Mouse (Mus musculus): Measurements from ENCODE around the gene Atp1b2. TPM values are rescaled to one million over a fixed set of nuclear protein-coding genes. Genes with fewer than 3 reads are reported as not detected.
A peak's percentile ranks its signal among the peaks of the same experiment; 100 is the strongest.

Atp1b2 gene
- polyA plus RNA-seq, 1 experiment from 2014 or later, result 12.6 TPM

- WGBS, result under 1% methylated on average over 73 of the region's 73 CpGs
These were observed 712 bp downstream of the Atp1b2 start for GRCm38 (mm10) chr11:69604795-69605664.

GRCm38 (mm10) chr11:69604347-69604746 lies 1.4 kb downstream of the Atp1b2 start:
- H3K9me3 ChIP-seq, result no peaks in the 10 kb centered on the region
- ATAC-seq (ENCODE audit: low FRiP score), result no peak
- peak overlapping the region; percentile 97 for H3K4me2 ChIP-seq
- peaks cover 20% of the 10 kb centered on the region for H3K27me3 ChIP-seq
- H3K36me3 ChIP-seq (replicated peaks), result no peaks in the 10 kb centered on the region
- WGBS, result 64% methylated on average over 3 of the region's 3 CpGs
- peaks cover 36% of the 10 kb centered on the region for H3K4me1 ChIP-seq
- no peak overlapping the region for H3K27ac ChIP-seq
- H3K9ac ChIP-seq, result peak overlapping the region; percentile 75
- peak overlapping the region; percentile 60 for H3K4me3 ChIP-seq (replicated peaks)

More at GRCm38 (mm10) chr11:69604795-69605664, 712 bp downstream of the Atp1b2 start:
- peak; percentile 62 for ATAC-seq (ENCODE audit: low FRiP score)
- H3K9me3 ChIP-seq, result no peaks in the 10 kb centered on the region
- H3K4me2 ChIP-seq, result peak overlapping the region; percentile 97
- H3K27me3 ChIP-seq, result peaks cover 20% of the 10 kb centered on the region
- H3K27ac ChIP-seq, result no peak overlapping the region; the same call in 1 of the 2 replicates
- H3K4me1 ChIP-seq, result peaks cover 31% of the 10 kb centered on the region
- peak overlapping the region; percentile 75 for H3K9ac ChIP-seq
- no peaks in the 10 kb centered on the region for H3K36me3 ChIP-seq (replicated peaks)
- H3K4me3 ChIP-seq (replicated peaks), result peak overlapping the region; percentile 60

DNA sequence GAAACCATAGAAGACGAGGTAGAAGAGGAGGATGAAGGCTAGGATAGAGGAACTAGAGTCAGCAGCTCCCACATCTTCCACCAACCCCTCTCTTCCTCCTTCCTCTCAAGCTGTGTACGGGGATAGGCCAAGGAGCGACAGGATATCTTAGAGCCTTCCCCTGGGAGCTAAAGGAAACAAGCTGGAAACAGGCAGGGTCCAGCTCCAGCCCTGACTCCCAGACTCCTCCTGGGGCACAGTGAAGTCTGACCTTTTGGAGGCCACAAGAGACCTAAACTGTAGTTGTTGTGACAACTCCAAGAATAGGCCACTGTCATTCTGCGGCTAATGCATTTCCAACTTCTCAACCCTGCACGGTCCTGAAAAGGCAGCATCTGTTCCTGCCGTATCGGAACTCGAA lies 2.2 kb downstream of the Atp1b2 start:
- H3K4me3 ChIP-seq (replicated peaks), result no peak overlapping the region

DNA sequence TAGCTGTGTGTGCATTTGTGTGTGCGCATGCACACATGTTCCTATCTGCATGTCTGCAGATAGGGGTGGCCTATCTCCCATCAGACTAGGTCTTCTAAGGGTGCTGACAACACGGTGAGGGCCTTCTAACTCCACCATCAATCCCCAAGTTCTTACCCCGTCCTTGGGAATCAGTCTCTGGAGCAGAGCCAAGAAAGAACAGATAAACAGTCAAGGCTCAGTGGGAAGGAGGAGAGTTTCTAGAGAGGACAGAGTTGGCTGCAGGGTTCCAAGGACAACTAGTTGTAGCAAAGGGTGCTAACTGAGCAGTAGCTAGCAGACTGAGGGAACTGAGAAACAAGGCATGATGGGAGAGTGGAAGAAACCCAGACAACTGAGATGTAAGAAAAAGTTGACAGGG lies 4.0 kb downstream of the Atp1b2 start:
- ATAC-seq (ENCODE audit: low FRiP score), result no peak
- H3K4me1 ChIP-seq, result peaks cover 36% of the 10 kb centered on the region
- 92% methylated on average over 3 of the region's 3 CpGs for WGBS
- no peak overlapping the region for H3K4me2 ChIP-seq
- H3K9me3 ChIP-seq, result no peaks in the 10 kb centered on the region
- no peak overlapping the region for H3K27ac ChIP-seq
- no peak overlapping the region for H3K9ac ChIP-seq
- peaks cover 20% of the 10 kb centered on the region for H3K27me3 ChIP-seq
- H3K36me3 ChIP-seq (replicated peaks), result no peaks in the 10 kb centered on the region
- H3K4me3 ChIP-seq (replicated peaks), result no peak overlapping the region

More for the DNA sequence above, 2.2 kb downstream of the Atp1b2 start:
- Histone ChIP-seq H3K4me1 (peaks cover 36% of the 10 kb centered on the region), H3K36me3 (replicated peaks) (no peaks in the 10 kb centered on the region), H3K9me3 (no peaks in the 10 kb centered on the region), H3K9ac (no peak overlapping the region), H3K4me2 (0 out of 2 replicates have a peak overlapping the region, but pooled peaks have one; percentile 97), H3K27ac (no peak overlapping the region), H3K27me3 (peaks cover 20% of the 10 kb centered on the region)
- WGBS, result 85% methylated on average over 8 of the region's 8 CpGs
- no peak for ATAC-seq (ENCODE audit: low FRiP score)

DNA sequence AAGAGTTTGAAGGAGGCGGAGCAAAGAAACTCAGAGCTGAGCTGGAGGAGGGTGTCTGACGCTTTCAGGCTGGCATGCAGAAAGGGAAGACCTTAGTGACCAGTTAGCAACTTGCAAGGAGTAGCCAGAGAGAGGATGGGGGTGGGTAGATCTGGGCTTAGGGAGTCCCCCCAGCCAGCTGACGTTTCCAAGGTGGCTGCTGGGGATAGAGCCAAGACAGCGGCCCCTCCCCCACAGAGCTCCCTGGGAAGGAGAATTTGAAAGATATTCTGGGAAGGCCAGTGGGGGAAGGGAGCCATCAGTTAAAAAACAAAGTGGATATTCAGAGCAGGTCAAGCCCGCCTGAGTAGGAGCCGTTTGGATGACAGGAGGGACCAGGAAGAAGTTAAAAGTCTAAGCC lies 5.6 kb downstream of the Atp1b2 start:
- 9% methylated on average over 6 of the region's 6 CpGs for WGBS
- Histone ChIP-seq H3K27ac (peak overlapping the region; percentile 73), H3K4me3 (replicated peaks) (no peak overlapping the region), H3K27me3 (peaks cover 20% of the 10 kb centered on the region), H3K36me3 (replicated peaks) (no peaks in the 10 kb centered on the region; the same call in 1 of the 2 replicates), H3K4me2 (peak overlapping the region; percentile 19), H3K9me3 (no peaks in the 10 kb centered on the region), H3K9ac (peak overlapping the region; percentile 29; the same call in 1 of the 2 replicates), H3K4me1 (peaks cover 29% of the 10 kb centered on the region)
- no peak for ATAC-seq (ENCODE audit: low FRiP score)

- no peak for ATAC-seq (ENCODE audit: low FRiP score)
- H3K9me3 ChIP-seq, result no peaks in the 10 kb centered on the region
- H3K27ac ChIP-seq, result peak overlapping the region; percentile 53; the same call in 1 of the 2 replicates
- peaks cover 17% of the 10 kb centered on the region for H3K27me3 ChIP-seq
- peaks cover 22% of the 10 kb centered on the region for H3K4me1 ChIP-seq
- no peak overlapping the region for H3K4me3 ChIP-seq (replicated peaks)
- H3K4me2 ChIP-seq, result no peak overlapping the region
- H3K9ac ChIP-seq, result peak overlapping the region; percentile 29; the same call in 1 of the 2 replicates
- H3K36me3 ChIP-seq (replicated peaks), result no peaks in the 10 kb centered on the region; the same call in 1 of the 2 replicates
- 9% methylated on average over 9 of the region's 9 CpGs for WGBS
These were observed 6.3 kb downstream of the Atp1b2 start for GRCm38 (mm10) chr11:69599436-69599835.

DNA sequence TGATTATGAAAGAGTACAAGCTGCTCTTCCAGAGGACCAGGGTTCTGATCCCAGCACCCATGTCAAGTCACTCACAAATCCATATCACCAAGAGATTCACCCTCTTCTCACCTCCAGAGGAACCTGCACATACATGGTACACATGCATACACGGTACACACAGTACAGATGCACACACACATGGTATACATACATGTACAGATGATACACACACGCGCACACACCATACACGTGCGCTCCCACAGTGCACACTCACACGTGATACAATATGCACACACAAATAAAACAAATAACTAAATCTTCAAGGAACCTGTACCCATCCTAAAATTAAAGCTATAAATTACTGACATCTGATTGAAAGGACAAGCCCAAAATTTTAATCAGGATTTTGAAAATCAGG lies 10.9 kb downstream of the Atp1b2 start:
- Histone ChIP-seq H3K36me3 (replicated peaks) (peaks cover 28% of the 10 kb centered on the region), H3K4me2 (no peak overlapping the region), H3K4me1 (peaks cover 10% of the 10 kb centered on the region), H3K27ac (no peak overlapping the region), H3K27me3 (no peaks in the 10 kb centered on the region), H3K4me3 (replicated peaks) (no peak overlapping the region), H3K9me3 (no peaks in the 10 kb centered on the region), H3K9ac (no peak overlapping the region)
- WGBS, result 95% methylated on average over 6 of the region's 6 CpGs
- no peak for ATAC-seq (ENCODE audit: low FRiP score)

GRCm38 (mm10) chr11:69592799-69593198 lies 12.9 kb downstream of the Atp1b2 start:
- no peak overlapping the region for H3K9ac ChIP-seq
- peaks cover 49% of the 10 kb centered on the region for H3K36me3 ChIP-seq (replicated peaks)
- no peak overlapping the region for H3K4me3 ChIP-seq (replicated peaks)
- no peak overlapping the region for H3K4me2 ChIP-seq
- H3K27me3 ChIP-seq, result no peaks in the 10 kb centered on the region
- peaks cover 6% of the 10 kb centered on the region for H3K4me1 ChIP-seq
- WGBS, result 91% methylated on average over 4 of the region's 4 CpGs
- ATAC-seq (ENCODE audit: low FRiP score), result no peak
- no peaks in the 10 kb centered on the region for H3K9me3 ChIP-seq
- H3K27ac ChIP-seq, result 0 out of 2 replicates have a peak overlapping the region, but pooled peaks have one; percentile 11

DNA sequence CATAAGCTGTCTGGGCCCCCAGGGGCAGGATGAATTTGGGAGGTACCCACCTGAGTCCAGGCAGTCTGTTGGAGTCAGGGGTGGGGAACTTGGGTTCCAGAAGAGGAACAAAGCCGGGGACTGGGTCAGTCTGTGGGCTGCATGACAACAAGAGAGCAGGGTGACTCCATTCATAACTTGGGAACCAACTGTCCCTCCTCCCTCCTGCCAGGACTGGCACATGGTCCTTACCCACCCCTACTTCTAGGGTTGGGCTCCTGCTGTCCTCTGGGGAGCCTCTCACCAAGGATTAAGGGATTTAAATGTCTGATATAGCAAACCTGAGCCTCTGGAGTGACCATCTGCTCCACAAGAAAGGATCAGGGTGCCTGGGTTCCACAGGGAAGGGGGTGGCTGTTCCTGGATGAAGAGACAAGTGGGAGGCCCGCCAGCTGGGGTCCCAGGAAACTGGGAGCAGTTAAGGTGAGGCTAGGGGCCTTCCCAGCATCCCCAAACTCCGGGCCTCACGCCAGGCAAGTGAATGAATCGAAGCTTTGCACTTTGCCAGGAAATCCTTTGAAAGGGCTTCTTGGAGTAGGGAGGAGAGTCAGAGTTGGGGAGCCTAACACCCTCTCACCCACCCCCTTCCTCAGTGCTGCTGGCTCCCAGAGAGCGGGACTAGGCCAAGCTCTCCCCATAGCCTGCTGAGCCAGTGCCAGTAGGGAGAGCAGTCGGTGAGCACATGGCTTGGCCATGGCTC lies 13.7 kb downstream of the Atp1b2 start:
- Histone ChIP-seq H3K27ac (peak overlapping the region; percentile 11; the same call in 1 of the 2 replicates), H3K36me3 (replicated peaks) (peaks cover 56% of the 10 kb centered on the region), H3K27me3 (no peaks in the 10 kb centered on the region), H3K4me1 (peaks cover 6% of the 10 kb centered on the region), H3K4me3 (replicated peaks) (no peak overlapping the region), H3K9me3 (no peaks in the 10 kb centered on the region), H3K9ac (no peak overlapping the region), H3K4me2 (no peak overlapping the region)
- 79% methylated on average over 7 of the region's 7 CpGs for WGBS
- no peak for ATAC-seq (ENCODE audit: low FRiP score)

DNA sequence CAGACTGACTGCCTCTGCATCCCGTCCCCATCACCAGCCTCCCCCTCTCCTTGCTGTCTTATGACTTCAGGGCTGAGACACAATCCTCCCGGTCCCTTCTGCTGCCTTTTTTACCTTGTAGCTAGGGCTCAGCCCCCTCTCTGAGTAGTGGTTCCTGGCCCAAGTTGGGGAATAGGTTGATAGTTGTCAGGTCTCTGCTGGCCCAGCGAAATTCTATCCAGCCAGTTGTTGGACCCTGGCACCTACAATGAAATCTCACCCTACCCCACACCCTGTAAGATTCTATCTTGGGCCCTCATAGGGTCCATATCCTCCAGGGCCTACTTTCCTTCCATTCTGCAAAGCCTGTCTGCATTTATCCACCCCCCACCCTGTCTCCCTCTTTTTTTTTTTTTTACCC lies 14.3 kb downstream of the Atp1b2 start:
- H3K27ac ChIP-seq, result no peak overlapping the region
- no peak overlapping the region for H3K4me2 ChIP-seq
- no peaks in the 10 kb centered on the region for H3K27me3 ChIP-seq
- no peak overlapping the region for H3K4me3 ChIP-seq (replicated peaks)
- no peak overlapping the region for H3K9ac ChIP-seq
- peaks cover 60% of the 10 kb centered on the region for H3K36me3 ChIP-seq (replicated peaks)
- no peaks in the 10 kb centered on the region for H3K9me3 ChIP-seq
- ATAC-seq (ENCODE audit: low FRiP score), result no peak
- WGBS, result 83% methylated on average over 3 of the region's 3 CpGs
- peaks cover 6% of the 10 kb centered on the region for H3K4me1 ChIP-seq

- H3K9ac ChIP-seq, result no peak overlapping the region
- H3K4me3 ChIP-seq (replicated peaks), result no peak overlapping the region
- no peak overlapping the region for H3K4me2 ChIP-seq
- no peaks in the 10 kb centered on the region for H3K27me3 ChIP-seq
- H3K4me1 ChIP-seq, result peaks cover 6% of the 10 kb centered on the region
- peaks cover 60% of the 10 kb centered on the region for H3K36me3 ChIP-seq (replicated peaks)
- ATAC-seq (ENCODE audit: low FRiP score), result no peak
- no peaks in the 10 kb centered on the region for H3K9me3 ChIP-seq
- 94% methylated on average over 8 of the region's 8 CpGs for WGBS
- no peak overlapping the region for H3K27ac ChIP-seq
These were observed 15.1 kb downstream of the Atp1b2 start for GRCm38 (mm10) chr11:69590622-69591021.

DNA sequence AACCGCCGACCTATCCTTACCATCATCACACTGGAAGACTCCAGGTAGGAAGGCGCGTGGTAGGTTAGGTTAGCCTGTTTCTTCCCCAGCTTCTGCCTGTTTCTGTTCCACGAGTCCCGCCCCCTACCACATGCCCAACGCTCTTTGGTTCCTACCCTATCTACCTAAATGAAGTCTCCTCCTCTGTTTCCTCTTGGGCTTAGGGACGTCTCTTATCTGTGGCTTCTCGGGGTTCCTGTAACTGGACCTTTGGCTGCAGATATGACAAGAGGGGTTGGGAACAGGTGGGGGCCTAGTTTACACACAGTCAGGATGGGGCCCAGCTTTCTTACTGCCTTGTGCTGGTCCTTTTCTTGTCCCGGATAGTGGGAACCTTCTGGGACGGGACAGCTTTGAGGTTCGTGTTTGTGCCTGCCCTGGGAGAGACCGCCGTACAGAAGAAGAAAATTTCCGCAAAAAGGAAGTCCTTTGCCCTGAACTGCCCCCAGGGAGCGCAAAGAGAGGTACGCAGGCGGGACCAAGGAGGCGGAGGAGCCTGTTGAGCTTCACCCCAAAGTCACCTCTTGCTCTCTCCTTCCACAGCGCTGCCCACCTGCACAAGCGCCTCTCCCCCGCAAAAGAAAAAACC lies 16.4 kb downstream of the Atp1b2 start:
- Histone ChIP-seq H3K9ac (no peak overlapping the region), H3K4me3 (replicated peaks) (no peak overlapping the region), H3K4me2 (no peak overlapping the region; the same call in 1 of the 2 replicates), H3K9me3 (no peaks in the 10 kb centered on the region), H3K36me3 (replicated peaks) (peaks cover 64% of the 10 kb centered on the region), H3K27me3 (no peaks in the 10 kb centered on the region), H3K27ac (no peak overlapping the region), H3K4me1 (peaks cover 6% of the 10 kb centered on the region)
- no peak for ATAC-seq (ENCODE audit: low FRiP score)
- 95% methylated on average over 22 of the region's 22 CpGs for WGBS
